15 mouse cellular contexts compared by ENCODE assay signal in genomic region chr9:89911891-89912549, GRCm38 (mm10). TPM values are rescaled to one million over a fixed set of nuclear protein-coding genes. Genes with fewer than 3 reads are reported as not detected.
"Had no signal": no experiment of that assay in that cellular context is flagged by ENCODE, and none has a peak within 500 bp of the region (broad histone marks: within the 10 kb centered on the region; RNA-seq: fewer than 3 reads in every experiment).

No protein-coding gene starts in this region.

- H3K9ac ChIP-seq: liver, embryonic 12.5 days; lung, embryonic 14.5 days; midbrain, embryonic 15.5 days; neural tube, embryonic 13.5 days had no signal

- H3K4me2 ChIP-seq: liver, embryonic 12.5 days; lung, embryonic 14.5 days; midbrain, embryonic 11.5 days had no signal

- DNase-seq: kidney, adult 11 months; kidney, adult 9 months; lung, embryonic 14.5 days; lung, postnatal 10 days; right cerebral cortex, adult 18-20 months; right cerebral cortex, postnatal 25 days; thymus, adult 18-20 months; thymus, postnatal 25 days had no signal

- H3K36me3 ChIP-seq: liver, embryonic 12.5 days; midbrain, embryonic 15.5 days; neural tube, embryonic 13.5 days had no signal

- H3K9me3 ChIP-seq: liver, embryonic 12.5 days; midbrain, embryonic 15.5 days; neural tube, embryonic 13.5 days had no signal

- H3K4me3 ChIP-seq: liver, embryonic 12.5 days; megakaryocyte, embryonic 14.5 days; midbrain, embryonic 15.5 days; neural tube, embryonic 13.5 days had no signal

- H3K27ac ChIP-seq: kidney, postnatal 0 days; liver, embryonic 12.5 days; macrophage; midbrain, embryonic 15.5 days; neural tube, embryonic 13.5 days had no signal

RNA-seq across cellular contexts. Expression of gene Rasgrf1, which starts 2.3 kb away (rescaled TPM):
- polyA plus RNA-seq: liver, embryonic 12.5 days; macrophage had no signal
